Mouse (Mus musculus) stomach, embryonic 15.5 days (tissue): ENCODE results near the gene Spats2l. TPM values are rescaled to one million over a fixed set of nuclear protein-coding genes. Genes with fewer than 3 reads are reported as not detected.

Source experiments
- ATAC-seq: fragments of 200-750 bp; cut with Nextera tagmentation; 2 replicates; pipeline ENCODE4 v1.8.0; 2017; ENCODE audit warnings: low read depth, moderate number of reproducible peaks, moderate TSS enrichment; ENCODE audit not compliant: insufficient read depth, low FRiP score
- H3K27ac ChIP-seq: fragments of 300-500 bp; sonication (generic); 2 replicates; pipeline ENCODE4 v1.5.1; 2015; ENCODE audit warnings: mild to moderate bottlenecking, inconsistent platforms
- H3K27me3 ChIP-seq: fragments of 300-500 bp; sonication (generic); replicated peaks from 2 replicates; pipeline ENCODE4 v1.6.1; 2015; ENCODE audit warnings: inconsistent platforms
- H3K36me3 ChIP-seq: fragments of 300-500 bp; sonication (generic); 2 replicates; pipeline ENCODE4 v1.6.1; 2015; ENCODE audit warnings: inconsistent platforms
- H3K4me1 ChIP-seq: fragments of 300-500 bp; sonication (generic); 2 replicates; pipeline ENCODE4 v1.6.1; 2015; ENCODE audit warnings: inconsistent platforms
- H3K4me2 ChIP-seq: fragments of 300-500 bp; sonication (generic); 2 replicates; pipeline ENCODE4 v1.6.1; 2015; ENCODE audit warnings: mild to moderate bottlenecking, inconsistent platforms
- H3K4me3 ChIP-seq: fragments of 300-500 bp; sonication (generic); replicated peaks from 2 replicates; pipeline ENCODE4 v1.5.1; 2015; ENCODE audit warnings: inconsistent platforms
- H3K9ac ChIP-seq: fragments of 300-500 bp; sonication (generic); 2 replicates; pipeline ENCODE4 v1.6.1; 2015; ENCODE audit warnings: inconsistent platforms
- H3K9me3 ChIP-seq: fragments of 300-500 bp; sonication (generic); 2 replicates; pipeline ENCODE4 v1.6.1; 2016; ENCODE audit warnings: inconsistent platforms
- WGBS: fragments of 180-500 bp; shearing (Covaris S2); methylation state at CpG from one replicate; pipeline ENCODE4 v1.1.7; 2015; 5-methylcytosine and 5-hydroxymethylcytosine counted together
- polyA plus RNA-seq: library from polyadenylated mRNA; unstranded; fragments of >200 nt; fragmentation: Nextera tagmentation; extraction: Ambion mirVana; gene quantifications from 2 replicates; pipeline ENCODE4 v1.2.1, GENCODE M21; 2015

Spats2l gene
- polyA plus RNA-seq, 1 experiment from 2014 or later, result 89.8 TPM

DNA sequence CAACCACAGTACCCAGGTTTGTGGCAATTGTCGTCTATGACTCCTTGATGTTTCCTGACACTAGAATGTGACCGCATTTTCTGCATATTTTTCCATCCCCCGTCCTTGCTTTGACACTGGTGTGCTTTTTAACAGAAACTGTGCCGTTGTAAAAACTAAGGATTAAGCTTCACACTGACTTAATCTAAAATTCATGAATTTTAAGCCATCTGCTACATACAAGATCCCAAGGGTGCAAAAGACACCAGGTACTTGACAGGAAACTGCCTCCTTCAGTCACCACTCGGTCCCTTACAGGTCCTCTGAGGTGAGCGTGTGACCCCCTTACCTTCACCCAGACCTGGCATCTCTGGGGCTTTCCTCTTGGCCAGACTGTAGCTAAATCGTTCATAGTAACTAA, 129.8 kb downstream of the Spats2l start:
- 83% methylated on average over 7 of the region's 7 CpGs for WGBS
- Histone ChIP-seq H3K36me3 (no peaks in the 10 kb centered on the region), H3K4me1 (no peaks in the 10 kb centered on the region), H3K9ac (no peak overlapping the region), H3K9me3 (no peaks in the 10 kb centered on the region), H3K27me3 (no peaks in the 10 kb centered on the region), H3K4me3 (no peak overlapping the region), H3K27ac (no peak overlapping the region), H3K4me2 (no peak overlapping the region)
- no peak for ATAC-seq

DNA sequence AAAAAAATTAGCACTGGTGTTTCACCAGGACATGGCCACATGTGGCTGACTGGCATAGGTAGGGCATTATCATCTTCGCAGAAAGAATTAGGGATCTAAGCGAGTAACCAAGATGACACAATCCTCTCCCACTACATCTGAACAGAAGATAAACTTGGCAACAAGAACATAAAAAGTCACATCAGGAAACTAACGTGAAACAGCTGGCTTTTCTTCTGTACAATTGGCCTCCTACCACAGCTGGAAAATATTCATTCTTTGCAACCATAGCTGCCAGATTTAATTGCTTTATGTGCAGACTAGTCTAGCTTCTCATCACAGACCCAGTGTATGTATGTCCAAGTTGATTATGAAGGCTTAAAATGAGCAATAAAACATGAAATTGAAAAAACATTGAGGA, 131.9 kb downstream of the Spats2l start:
- 50% methylated on average over 3 of the region's 3 CpGs for WGBS
- no peak overlapping the region for H3K9ac ChIP-seq
- H3K9me3 ChIP-seq, result no peaks in the 10 kb centered on the region
- H3K4me2 ChIP-seq, result no peak overlapping the region
- no peak; the same call in 1 of the 2 replicates for ATAC-seq
- no peaks in the 10 kb centered on the region for H3K4me1 ChIP-seq
- H3K27ac ChIP-seq, result peak overlapping the region; percentile 69
- H3K27me3 ChIP-seq, result no peaks in the 10 kb centered on the region
- no peaks in the 10 kb centered on the region for H3K36me3 ChIP-seq
- H3K4me3 ChIP-seq, result no peak overlapping the region

DNA sequence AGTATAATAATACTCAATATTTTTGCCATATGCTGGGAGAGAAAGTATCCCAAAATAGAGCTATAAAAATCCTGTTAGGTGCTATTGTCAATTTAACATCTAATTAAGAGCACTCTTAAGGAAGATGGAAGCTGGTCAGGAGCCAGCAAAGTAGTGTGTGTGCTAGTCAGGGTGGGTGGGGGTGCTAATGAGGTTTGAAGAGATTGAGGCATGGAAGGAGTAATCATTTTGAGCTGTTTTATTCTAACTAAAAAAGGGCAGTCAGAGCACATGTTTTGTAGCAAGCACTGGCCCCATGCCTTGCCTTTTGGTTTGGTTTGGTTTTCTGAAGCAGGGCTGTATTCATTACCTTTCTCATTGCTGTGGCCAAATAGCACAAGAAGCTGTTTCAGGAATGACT, 132.3 kb downstream of the Spats2l start:
- Histone ChIP-seq H3K27ac (peak overlapping the region; percentile 70), H3K36me3 (no peaks in the 10 kb centered on the region), H3K4me2 (no peak overlapping the region), H3K9me3 (no peaks in the 10 kb centered on the region), H3K27me3 (no peaks in the 10 kb centered on the region), H3K4me3 (no peak overlapping the region), H3K9ac (no peak overlapping the region), H3K4me1 (no peaks in the 10 kb centered on the region)
- ATAC-seq, result no peak; the same call in 1 of the 2 replicates

DNA sequence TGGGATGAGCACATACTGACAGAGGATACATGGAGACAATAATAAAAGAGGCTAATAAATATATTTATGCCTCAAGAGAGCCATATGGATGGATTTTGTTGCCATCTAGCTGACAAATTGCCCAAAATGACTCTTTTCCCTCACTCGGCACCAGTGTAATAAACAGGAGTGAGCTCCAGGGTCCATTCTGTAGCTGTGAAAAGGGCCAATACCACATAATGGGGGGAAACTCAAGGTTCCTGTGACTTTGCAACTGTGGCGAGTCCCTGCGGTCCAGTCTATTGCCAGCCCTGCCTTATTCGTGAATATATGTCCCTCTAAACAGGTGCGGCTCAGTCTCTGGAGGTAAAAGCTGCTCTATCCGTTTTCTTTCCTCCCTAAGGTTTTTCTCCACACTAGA, 137.6 kb downstream of the Spats2l start:
- Histone ChIP-seq H3K9ac (no peak overlapping the region), H3K36me3 (0 out of 2 replicates have a peak, but pooled peaks cover 3% of the 10 kb centered on the region), H3K9me3 (no peaks in the 10 kb centered on the region), H3K4me3 (no peak overlapping the region), H3K27ac (no peak overlapping the region), H3K4me1 (no peaks in the 10 kb centered on the region), H3K4me2 (no peak overlapping the region), H3K27me3 (no peaks in the 10 kb centered on the region)
- 83% methylated on average over 6 of the region's 6 CpGs for WGBS
- no peak for ATAC-seq

DNA sequence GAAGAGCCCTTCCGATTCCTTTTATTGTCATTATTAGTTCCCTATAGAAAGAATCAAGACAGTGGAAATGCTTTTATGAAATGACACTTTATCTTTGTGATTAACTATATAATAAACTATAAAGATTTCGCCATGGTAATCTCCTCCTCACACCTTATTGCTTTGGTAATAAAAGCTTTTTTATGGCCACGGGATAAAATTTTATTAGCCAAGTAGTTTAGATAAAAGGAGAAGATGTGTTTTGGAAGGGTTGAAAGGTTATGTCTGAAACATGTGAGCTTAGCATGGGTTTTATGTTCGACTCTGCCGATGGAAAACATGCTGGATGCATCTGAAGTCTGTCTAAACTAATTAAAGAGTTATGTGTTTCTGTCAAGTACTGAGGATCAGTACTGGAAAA, 143.4 kb downstream of the Spats2l start:
- Histone ChIP-seq H3K4me3 (no peak overlapping the region), H3K4me2 (no peak overlapping the region), H3K9ac (no peak overlapping the region), H3K4me1 (no peaks in the 10 kb centered on the region), H3K27me3 (no peaks in the 10 kb centered on the region), H3K9me3 (no peaks in the 10 kb centered on the region), H3K36me3 (0 out of 2 replicates have a peak, but pooled peaks cover 3% of the 10 kb centered on the region), H3K27ac (no peak overlapping the region)
- WGBS, result 72% methylated on average over 5 of the region's 5 CpGs
- no peak for ATAC-seq

DNA sequence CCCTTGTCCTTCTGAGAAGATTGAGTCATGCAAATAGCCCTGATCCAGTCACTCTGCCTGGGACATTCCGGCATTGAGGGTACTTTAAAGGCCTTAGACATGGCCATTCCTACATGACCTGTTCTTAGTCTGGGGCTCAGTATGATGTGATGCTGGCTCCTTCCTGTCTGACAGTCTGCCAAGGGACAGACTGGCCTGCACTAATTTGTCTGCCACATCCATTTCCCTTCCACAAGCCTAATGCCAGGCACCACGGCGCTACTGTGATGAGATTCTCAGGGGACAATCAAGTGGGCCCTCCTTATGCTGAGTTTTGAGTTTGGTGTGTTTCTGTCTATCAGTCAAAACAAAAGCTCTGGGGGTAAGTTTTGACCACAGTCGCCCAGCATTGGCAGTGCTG, 144.6 kb downstream of the Spats2l start:
- Histone ChIP-seq H3K27ac (no peak overlapping the region), H3K9ac (no peak overlapping the region), H3K4me2 (no peak overlapping the region), H3K36me3 (0 out of 2 replicates have a peak, but pooled peaks cover 3% of the 10 kb centered on the region), H3K4me3 (no peak overlapping the region), H3K27me3 (no peaks in the 10 kb centered on the region), H3K4me1 (no peaks in the 10 kb centered on the region), H3K9me3 (no peaks in the 10 kb centered on the region)
- WGBS, result 81% methylated on average over 4 of the region's 4 CpGs
- no peak for ATAC-seq

DNA sequence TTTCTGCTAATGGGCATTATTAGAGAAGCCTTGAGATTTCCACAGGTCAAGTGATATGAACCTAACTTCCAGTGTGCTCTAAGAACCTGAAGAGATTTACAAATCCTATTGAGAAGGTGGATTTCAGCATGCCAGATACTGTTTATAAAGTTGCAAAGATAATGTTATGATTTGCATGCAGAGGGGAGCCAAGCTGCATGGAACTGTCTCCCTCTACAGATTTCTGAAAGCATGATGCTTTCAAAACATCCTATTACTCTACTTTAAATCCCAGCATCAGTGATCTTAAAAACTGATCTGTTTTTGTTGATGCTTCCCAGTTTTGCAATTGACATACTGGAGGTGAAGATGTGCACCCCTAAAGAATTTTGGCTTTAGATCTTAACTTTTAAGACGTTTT, 160.3 kb downstream of the Spats2l start:
- H3K4me3 ChIP-seq, result no peak overlapping the region
- no peak for ATAC-seq
- H3K27ac ChIP-seq, result no peak overlapping the region
- H3K27me3 ChIP-seq, result no peaks in the 10 kb centered on the region
- H3K36me3 ChIP-seq, result no peaks in the 10 kb centered on the region; the same call in 1 of the 2 replicates
- no peaks in the 10 kb centered on the region for H3K9me3 ChIP-seq
- 54% methylated on average over 1 of the region's 1 CpGs for WGBS
- no peak overlapping the region for H3K4me2 ChIP-seq
- H3K9ac ChIP-seq, result no peak overlapping the region
- H3K4me1 ChIP-seq, result no peaks in the 10 kb centered on the region

DNA sequence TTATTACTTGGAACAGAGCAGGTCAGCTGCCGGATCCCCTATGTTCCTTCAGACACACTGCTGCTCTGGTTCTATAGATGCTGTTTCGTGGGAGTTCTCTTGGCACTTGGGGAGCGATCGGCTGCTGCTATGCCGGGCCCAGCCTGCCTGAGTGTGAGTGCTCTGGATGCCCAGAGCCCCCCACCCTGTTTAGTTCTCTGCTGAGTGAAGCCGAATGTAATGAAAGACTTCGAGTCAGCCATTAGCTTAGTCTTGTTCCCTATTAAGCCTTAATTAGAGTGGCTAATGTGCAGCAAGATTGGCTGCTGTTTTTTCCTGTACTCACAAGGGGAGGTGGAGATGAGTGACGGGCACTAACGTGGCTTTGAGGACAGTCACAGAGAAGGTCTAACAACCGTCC, 166.7 kb downstream of the Spats2l start:
- H3K36me3 ChIP-seq, result peaks cover 13% of the 10 kb centered on the region; the same call in 1 of the 2 replicates
- no peak overlapping the region for H3K4me2 ChIP-seq
- H3K27me3 ChIP-seq, result no peaks in the 10 kb centered on the region
- H3K9ac ChIP-seq, result no peak overlapping the region
- H3K4me3 ChIP-seq, result no peak overlapping the region
- no peaks in the 10 kb centered on the region for H3K4me1 ChIP-seq
- H3K9me3 ChIP-seq, result no peaks in the 10 kb centered on the region
- H3K27ac ChIP-seq, result no peak overlapping the region
- no peak for ATAC-seq
- 78% methylated on average over 10 of the region's 10 CpGs for WGBS

DNA sequence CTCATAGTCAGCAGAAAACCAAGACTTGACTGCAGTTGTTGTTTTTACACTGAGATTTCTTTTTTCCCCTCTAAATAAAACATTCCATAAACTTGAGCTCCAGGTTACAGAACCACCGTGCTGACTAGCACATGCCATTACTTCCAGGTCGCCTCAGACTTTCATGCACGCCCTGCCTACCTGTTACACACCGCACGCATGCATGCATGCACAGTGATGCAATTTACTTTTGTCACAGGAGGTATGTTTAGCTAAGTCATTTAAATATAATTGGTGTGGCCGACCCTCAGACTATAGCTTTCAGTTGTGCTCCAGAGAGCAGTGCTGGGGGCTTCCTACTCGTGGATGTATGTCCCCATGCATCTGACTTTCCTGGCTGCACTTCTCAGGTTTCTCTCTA, 167.1 kb downstream of the Spats2l start:
- Histone ChIP-seq H3K4me2 (no peak overlapping the region), H3K27ac (no peak overlapping the region), H3K27me3 (no peaks in the 10 kb centered on the region), H3K4me3 (no peak overlapping the region), H3K36me3 (peaks cover 13% of the 10 kb centered on the region; the same call in 1 of the 2 replicates), H3K9me3 (no peaks in the 10 kb centered on the region), H3K4me1 (no peaks in the 10 kb centered on the region), H3K9ac (no peak overlapping the region)
- 78% methylated on average over 7 of the region's 7 CpGs for WGBS
- no peak for ATAC-seq

DNA sequence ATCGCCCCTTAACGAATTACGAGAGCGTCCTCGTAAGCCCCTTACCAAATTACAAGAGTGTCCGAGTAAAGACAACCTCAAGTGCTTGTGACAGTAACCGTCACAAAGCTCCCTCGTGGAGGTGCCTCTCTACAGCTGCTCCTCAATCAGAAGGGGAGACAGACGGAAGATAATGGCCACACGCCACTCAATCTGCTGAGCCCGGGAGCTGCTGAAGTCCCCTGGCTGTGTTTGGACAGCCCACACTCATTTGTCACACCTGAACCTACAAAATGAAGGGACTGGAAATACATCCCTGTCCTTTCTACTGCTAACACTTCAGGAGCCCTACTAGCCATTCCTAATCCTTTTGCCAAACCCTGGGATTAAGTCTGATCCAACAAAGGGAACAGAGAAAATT, 167.8 kb downstream of the Spats2l start:
- Histone ChIP-seq H3K4me3 (no peak overlapping the region), H3K36me3 (peaks cover 13% of the 10 kb centered on the region; the same call in 1 of the 2 replicates), H3K4me1 (no peaks in the 10 kb centered on the region), H3K4me2 (no peak overlapping the region), H3K9me3 (no peaks in the 10 kb centered on the region), H3K27ac (no peak overlapping the region), H3K27me3 (no peaks in the 10 kb centered on the region), H3K9ac (no peak overlapping the region)
- 62% methylated on average over 11 of the region's 11 CpGs for WGBS
- ATAC-seq, result no peak

DNA sequence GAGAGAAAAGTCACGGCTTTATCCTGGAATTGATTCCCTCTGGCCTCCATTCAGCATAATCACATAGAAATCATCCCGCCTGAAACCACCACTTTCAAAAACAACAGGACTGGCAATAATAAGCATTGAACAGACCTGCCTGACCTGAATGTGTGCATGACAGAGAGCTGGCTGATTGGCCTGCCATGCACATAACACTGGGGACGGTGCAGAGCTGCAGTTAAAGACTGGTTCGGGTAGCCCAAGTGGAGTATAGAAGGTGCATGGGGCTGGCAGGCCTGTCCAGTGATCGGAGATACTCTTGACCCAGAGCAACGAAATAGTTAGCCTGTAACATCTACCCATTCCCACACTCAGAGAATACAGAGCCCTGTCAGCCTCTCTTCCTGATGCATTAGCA, 168.3 kb downstream of the Spats2l start:
- 84% methylated on average over 6 of the region's 6 CpGs for WGBS
- no peak overlapping the region for H3K4me3 ChIP-seq

DNA sequence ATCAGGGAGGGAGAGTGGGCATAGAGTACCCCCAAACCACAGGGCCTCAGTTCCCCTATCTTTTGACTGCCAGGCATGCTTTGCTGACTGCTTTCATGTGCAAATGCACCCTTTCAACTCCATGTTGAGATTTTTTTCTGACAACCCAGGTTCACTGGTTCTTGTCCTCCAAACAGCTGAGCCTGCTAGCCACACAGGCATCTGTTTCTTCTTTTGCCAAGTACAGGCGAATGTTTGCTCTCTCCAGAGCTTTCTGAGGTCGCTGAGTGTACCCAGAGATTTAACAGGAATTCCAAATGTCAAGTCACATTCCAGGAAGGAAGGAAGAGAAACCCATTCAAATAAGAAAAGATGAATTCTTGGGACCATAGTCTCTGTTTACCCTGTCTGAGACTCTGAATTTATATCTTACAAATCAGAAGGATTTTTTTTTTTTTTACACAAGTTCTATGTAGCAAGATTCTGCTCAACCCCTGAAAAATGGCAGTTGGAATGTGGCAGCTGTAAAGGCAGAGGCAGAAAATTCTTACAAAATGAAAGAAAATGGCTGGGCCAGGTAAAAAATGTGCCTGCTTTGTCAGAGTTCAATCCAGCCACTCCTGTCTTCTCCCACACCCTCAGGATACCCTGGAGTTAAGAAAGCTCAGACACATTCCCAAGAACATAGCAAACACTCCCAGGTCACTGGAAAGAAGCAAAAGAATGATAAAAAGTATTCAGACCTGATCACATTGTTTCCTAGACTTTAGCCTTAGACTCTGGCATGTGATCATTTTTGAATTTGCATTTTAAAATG, 173.8 kb downstream of the Spats2l start:
- no peak overlapping the region for H3K4me3 ChIP-seq
- H3K9ac ChIP-seq, result no peak overlapping the region
- peaks cover 3% of the 10 kb centered on the region; the same call in 1 of the 2 replicates for H3K4me1 ChIP-seq
- no peak overlapping the region for H3K27ac ChIP-seq
- peaks cover 5% of the 10 kb centered on the region; the same call in 1 of the 2 replicates for H3K36me3 ChIP-seq
- 14% methylated on average over 2 of the region's 2 CpGs for WGBS
- no peak overlapping the region for H3K4me2 ChIP-seq
- ATAC-seq, result no peak
- no peaks in the 10 kb centered on the region for H3K27me3 ChIP-seq
- no peaks in the 10 kb centered on the region for H3K9me3 ChIP-seq

More for the DNA sequence above, 168.3 kb downstream of the Spats2l start:
- Histone ChIP-seq H3K9me3 (no peaks in the 10 kb centered on the region), H3K36me3 (peaks cover 13% of the 10 kb centered on the region; the same call in 1 of the 2 replicates), H3K27ac (no peak overlapping the region), H3K4me1 (no peaks in the 10 kb centered on the region), H3K9ac (no peak overlapping the region), H3K4me2 (no peak overlapping the region), H3K27me3 (no peaks in the 10 kb centered on the region)
- ATAC-seq, result no peak
